Mouse (Mus musculus) hematopoietic stem cell, adult 5-6 weeks (primary cell): ENCODE measurements around the gene Oit3. TPM values are rescaled to one million over a fixed set of nuclear protein-coding genes. Genes with fewer than 3 reads are reported as not detected.
"Not testable (repeated sequence)": the region's sequence is repeated elsewhere in the genome, so short reads cannot be mapped to it uniquely, and the experiment has no call there.

Source experiments
- ATAC-seq, 2 experiments: fragments of 125-278 bp in 1 of 2; replicated peaks in 1 of 2; 2 replicates each; pipeline ENCODE4 v1.8.0; 2016 to 2017; ENCODE audit warnings: inconsistent platforms in 2 of 2, mild to moderate bottlenecking in 2 of 2, moderate number of reproducible peaks in 2 of 2, low read depth in 1 of 2, moderate TSS enrichment in 1 of 2; ENCODE audit not compliant: low FRiP score in 2 of 2, poor library complexity in 2 of 2, severe bottlenecking in 2 of 2, insufficient read depth in 1 of 2, low TSS enrichment in 1 of 2
- total RNA-seq: library from RNA; stranded (forward); fragments of 172-1452, 232-1000 nt; gene quantifications from 2 replicates; pipeline ENCODE4 v1.2.3, GENCODE M21; 2017

Oit3 gene
- total RNA-seq, 1 experiment from 2014 or later = 0.45 TPM

- ATAC-seq = no peak
These were observed 2.1 kb downstream of the Oit3 start for GRCm38 (mm10) chr10:59439508-59439931.

- no peak for ATAC-seq
These were observed 2.9 kb downstream of the Oit3 start for GRCm38 (mm10) chr10:59438651-59439050.

DNA sequence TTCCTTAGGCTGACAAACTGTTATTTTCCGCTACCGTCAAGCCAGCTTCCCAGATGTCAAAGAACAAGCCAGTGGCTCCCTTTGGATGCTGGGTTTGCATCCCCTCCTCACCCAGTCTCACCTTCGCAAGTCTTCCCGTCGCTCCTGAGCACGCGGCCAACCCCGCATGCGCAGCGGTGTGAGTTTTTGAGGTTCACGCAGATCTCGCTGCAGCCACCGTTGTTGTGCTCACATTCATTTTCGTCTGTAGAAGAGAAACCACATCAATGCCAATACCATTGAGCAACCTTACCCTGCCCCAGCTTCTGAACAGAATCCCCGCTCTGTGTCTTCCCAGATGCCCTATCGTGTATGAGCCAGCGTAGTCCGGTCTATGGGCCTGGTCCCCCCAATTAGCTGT is 5.8 kb downstream of the Oit3 start:
- no peak for ATAC-seq

- peak; percentile 83 to 84 for ATAC-seq
These were observed 10.8 kb downstream of the Oit3 start for GRCm38 (mm10) chr10:59430701-59431218.

GRCm38 (mm10) chr10:59429448-59430135 is 12.0 kb downstream of the Oit3 start:
- no peak for ATAC-seq

DNA sequence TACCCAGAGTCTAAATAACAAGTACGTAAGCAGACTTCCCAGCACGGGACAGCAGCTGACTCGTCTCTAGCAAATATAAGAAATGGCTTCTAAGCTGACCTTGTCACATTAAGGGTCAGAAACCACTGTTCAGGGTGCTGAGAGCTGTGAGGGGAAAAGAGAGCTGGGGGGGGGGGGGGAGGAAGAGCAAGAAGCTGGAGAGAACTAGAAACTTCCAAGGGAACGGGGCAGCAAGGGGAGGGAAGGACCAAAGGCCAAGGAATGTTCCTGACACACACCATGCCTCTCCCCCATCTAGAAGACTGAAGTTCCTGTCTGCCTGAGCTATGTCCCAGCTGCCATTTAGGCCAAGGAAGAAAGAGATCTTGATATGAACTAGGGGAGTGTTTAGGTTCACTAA is 15.2 kb downstream of the Oit3 start:
- no peak for ATAC-seq

DNA sequence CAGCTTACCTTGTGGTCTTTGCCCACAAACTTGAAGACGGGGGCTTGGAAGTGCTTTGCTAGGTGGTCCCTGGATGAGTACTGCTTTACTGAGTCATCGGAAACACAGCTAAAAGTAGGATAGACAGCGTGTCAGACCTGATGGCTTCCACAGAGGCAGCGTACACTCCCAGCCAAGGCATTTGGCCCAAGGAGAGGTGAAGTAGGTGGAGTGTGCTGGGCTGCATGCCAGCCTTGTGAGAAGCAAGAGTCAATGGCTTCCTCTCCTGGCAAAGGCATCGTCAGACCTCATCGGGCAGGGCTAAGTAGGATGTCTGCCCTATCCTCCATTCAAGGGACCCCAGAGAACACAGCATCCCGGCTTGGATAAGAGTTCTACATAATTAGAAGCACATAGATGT is 16.2 kb downstream of the Oit3 start:
- ATAC-seq = peak; percentile 61 to 67; a peak in 2 of 4 replicates

DNA sequence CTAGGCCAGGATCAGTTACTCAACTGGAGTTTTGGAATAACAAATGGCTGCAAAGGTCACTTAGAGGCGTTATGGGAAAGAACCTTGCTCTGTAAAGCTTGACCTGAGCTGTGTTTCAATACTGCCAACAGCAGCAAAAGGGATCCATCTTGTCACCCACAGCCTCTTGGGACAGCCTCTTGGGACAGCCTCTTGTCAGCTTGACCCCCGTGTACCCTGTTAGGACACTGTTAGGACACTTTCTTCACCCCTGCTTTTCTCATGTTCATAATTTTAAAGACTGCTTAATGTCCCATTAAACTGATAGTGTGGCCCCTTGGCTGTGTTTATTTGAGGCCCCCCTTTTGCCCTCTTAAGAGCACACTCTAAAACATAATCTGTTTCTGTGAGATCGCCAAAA is 17.1 kb downstream of the Oit3 start:
- no peak for ATAC-seq

DNA sequence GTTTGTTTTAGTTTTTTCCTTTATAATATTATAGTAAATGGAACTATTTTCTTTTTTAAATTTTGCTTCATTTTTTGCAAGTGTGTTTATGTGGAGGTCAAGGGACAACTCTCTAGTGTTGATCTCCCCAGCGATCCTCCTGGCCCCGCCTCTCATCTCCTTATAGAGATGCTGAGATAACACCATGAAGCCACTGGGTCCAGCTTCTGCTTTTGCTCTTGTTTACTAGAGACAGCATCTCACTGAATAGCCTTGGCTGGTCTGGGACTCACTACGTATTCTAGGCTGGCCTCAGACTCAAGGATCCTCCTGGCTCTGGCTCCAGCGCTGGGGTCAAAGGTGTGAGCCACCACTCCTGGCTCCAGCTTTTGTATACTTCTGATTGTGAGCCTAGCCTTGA is 22.1 kb downstream of the Oit3 start:
- no peak for ATAC-seq

DNA sequence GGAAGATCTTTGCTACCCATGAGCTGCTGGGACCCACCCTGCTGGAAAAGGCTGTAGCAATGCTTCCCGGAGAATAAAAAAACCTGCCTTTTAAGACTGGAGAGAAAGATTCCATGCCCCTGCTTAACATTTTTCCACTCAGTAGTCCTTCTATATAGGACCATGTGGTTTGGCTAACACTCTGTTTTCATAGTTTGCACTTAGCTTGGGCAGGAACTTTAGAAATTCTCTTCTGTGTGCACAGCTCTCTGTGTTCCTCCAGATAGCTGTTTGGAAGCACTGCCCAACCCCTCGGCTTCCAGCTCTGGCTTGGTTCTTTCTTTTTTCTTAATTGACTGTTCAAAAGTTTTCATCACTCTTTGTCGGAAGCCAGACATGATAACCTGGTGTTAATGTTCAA is 25.0 kb downstream of the Oit3 start:
- ATAC-seq = no peak

- ATAC-seq = no peak
These were observed 27.9 kb downstream of the Oit3 start for GRCm38 (mm10) chr10:59413711-59414110.

DNA sequence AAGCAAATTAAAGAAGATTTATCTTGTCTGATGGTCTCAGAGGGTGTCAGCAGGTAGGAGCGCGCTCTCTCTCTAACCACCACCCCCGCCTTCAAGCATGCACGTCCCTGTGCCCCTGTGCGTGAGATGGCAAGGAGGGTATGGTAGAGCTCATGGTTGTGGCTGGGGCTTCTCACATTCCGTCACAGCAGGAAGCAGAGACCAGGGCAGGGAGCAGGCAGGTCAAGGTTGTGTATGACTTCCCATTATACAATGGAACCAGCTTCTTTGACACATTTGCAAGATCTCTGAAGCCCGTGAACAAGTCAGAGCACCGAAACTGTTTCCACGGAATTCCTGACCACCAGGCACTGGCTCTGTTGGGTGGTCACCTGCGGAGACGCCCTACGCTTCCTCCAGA is 31.3 kb downstream of the Oit3 start:
- ATAC-seq = no peak

- no peak for ATAC-seq
These were observed 33.1 kb downstream of the Oit3 start for GRCm38 (mm10) chr10:59408499-59408898.

- ATAC-seq = no peak
These were observed 37.8 kb downstream of the Oit3 start for GRCm38 (mm10) chr10:59403793-59404149.

- ATAC-seq = no peak; a peak in 1 of 4 replicates
These were observed 38.4 kb downstream of the Oit3 start, which contains the start of gene Pla2g12b for GRCm38 (mm10) chr10:59402899-59403792. Gene Pla2g12b (plus strand): TSS chr10:59403660.

DNA sequence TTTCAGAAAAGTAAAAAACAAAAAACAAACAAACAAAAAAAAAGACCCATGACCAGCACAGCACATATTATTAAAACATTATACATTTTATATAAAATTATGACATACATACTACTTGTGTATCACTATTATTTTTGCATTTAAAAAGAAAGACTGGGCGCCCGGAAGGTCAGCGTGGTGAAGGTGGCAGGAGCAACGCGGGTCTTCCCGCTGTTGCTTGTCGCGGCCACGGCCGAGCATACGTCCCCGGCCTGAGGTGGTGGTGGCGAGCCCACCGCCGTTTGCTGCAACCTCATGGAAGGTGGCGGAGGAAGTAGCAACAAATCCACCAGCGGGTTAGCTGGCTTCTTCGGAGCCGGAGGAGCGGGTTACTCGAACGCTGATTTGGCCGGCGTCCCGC is 46.1 kb downstream of the Oit3 start, which contains the start of gene Gm10273:
TSS of gene Gm10273 (plus strand) at position 172 of the 400 bp plus-strand sequence.
- not testable (repeated sequence) for ATAC-seq

DNA sequence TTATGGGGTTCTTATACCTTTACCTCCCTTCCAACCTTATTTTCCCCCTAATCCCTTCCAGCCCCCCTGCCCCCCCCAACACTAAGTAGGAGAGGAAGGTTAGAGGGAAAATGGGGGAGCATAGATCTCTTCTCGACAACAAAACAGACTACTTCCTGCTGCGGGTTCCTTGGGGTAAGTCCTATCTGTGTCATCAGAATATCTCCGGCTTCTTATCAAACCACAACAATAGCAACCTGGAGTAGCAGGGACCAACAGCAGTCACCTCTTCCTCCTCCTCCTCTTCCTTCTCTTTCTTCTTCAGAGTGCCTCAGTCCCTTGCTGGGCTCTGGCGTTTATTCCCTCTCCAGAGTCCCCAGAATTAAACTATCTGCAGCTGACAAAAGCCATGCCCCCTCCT is 49.7 kb downstream of the Oit3 start:
- no peak for ATAC-seq

DNA sequence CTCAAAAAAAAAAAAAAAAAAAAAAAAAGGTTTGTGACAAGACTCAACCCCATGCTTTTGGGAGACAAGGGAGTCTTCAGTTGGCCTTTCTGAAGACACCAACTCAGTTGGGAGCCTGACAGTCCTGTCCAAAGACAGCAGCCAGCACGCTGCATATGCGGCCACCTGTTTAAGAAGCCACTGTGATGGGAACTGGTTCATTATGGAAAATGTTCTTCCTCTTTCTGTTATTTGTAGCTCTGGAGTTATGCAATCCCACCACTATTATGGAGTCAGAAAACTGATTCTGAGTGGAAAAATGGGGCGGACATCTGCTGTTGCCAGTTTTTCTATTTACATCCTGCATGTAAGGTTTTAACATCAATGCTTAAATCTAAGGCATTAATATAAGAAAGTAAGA is 51.9 kb downstream of the Oit3 start:
- no peak for ATAC-seq
